Comparison of ENCODE assay signal across 8 mouse cellular contexts in the genomic region with DNA sequence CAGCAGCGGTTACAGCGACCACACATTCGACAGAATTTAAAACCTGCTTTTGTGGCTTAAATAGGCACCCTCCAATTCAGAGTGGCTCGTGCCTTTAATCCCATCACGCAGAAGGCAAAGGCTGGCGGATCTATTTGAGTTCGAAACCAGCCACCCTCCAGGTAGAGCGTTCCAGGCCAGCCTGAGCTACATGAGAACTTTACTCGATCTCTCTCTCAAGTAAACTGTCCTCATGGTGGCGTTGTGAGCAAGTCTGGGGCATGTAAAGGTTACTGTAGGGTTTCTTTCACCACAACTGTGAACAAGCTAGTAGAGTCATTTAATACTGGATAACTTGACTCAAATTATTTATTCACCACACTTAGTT. TPM values are rescaled to one million over a fixed set of nuclear protein-coding genes. Genes with fewer than 3 reads are reported as not detected.
DNase-seq lines count a peak whose midpoint lies in the region; ATAC-seq and TF ChIP-seq lines count a peak whose summit lies in the region.

No protein-coding gene starts in this region.

- H3K4me2 ChIP-seq in heart, embryonic 16.5 days (ENCODE audit: low read depth, low read length): peak overlapping the region; percentile 87
- H3K4me2 ChIP-seq in liver, embryonic 15.5 days: peak overlapping the region; percentile 70

- TF ChIP-seq POLR2A in spleen, adult 2 months (IDR thresholded peaks at IDR 0.05; ENCODE audit: low read depth, low read length): no peak
- TF ChIP-seq POLR2A in bone marrow macrophage, adult 2 months (IDR thresholded peaks at IDR 0.05; ENCODE audit: borderline replicate concordance, low read depth, low read length): no peak

- no peaks in the 10 kb centered on the region for H3K36me3 ChIP-seq in spleen, adult 2 months (ENCODE audit: control insufficient read depth, insufficient read depth, low read length)
- H3K36me3 ChIP-seq in heart, embryonic 16.5 days (ENCODE audit: control insufficient read depth, insufficient read depth): no peaks in the 10 kb centered on the region; the same call in 1 of the 2 replicates
- peaks cover 28% of the 10 kb centered on the region for H3K36me3 ChIP-seq in liver, embryonic 15.5 days (replicated peaks)

- no peak for TF ChIP-seq CTCF in spleen, adult 2 months (IDR thresholded peaks at IDR 0.05; ENCODE audit: extremely low read depth, insufficient read depth, insufficient read length, insufficient replicate concordance)
- TF ChIP-seq CTCF in bone marrow macrophage, adult 2 months (IDR thresholded peaks at IDR 0.05; ENCODE audit: low read depth, low read length): no peak

- H3K9ac ChIP-seq in heart, embryonic 16.5 days (ENCODE audit: low read length): peak overlapping the region; percentile 70
- H3K9ac ChIP-seq in liver, embryonic 15.5 days: peak overlapping the region; percentile 82

- H3K27me3 ChIP-seq in spleen, adult 2 months (ENCODE audit: control insufficient read depth, insufficient read depth, low read length): no peaks in the 10 kb centered on the region
- H3K27me3 ChIP-seq in heart, embryonic 16.5 days (ENCODE audit: control insufficient read depth, insufficient read depth, low read length): no peaks in the 10 kb centered on the region
- peaks cover 17% of the 10 kb centered on the region for H3K27me3 ChIP-seq in liver, embryonic 15.5 days

- peak; percentile 56 for ATAC-seq in heart, embryonic 16.5 days (replicated peaks; ENCODE audit: extremely low read depth, insufficient read depth, low FRiP score)
- peak; percentile 35 for ATAC-seq in liver, embryonic 15.5 days (ENCODE audit: insufficient read depth)
- ATAC-seq in neutrophil, adult 5-6 weeks (ENCODE audit: extremely low read depth, insufficient number of reproducible peaks, low FRiP score, poor library complexity, severe bottlenecking): peak; percentile 51; the same call in 1 of the 2 replicates
- no peak for ATAC-seq in cerebellum, adult (ENCODE audit: insufficient number of reproducible peaks, low FRiP score, low TSS enrichment)

- peak overlapping the region; percentile 54 for H3K4me3 ChIP-seq in spleen, adult 2 months (ENCODE audit: extremely low read depth, insufficient read depth, insufficient read length)
- peak overlapping the region; percentile 90 for H3K4me3 ChIP-seq in bone marrow macrophage, adult 2 months (ENCODE audit: insufficient read depth, low read length)
- H3K4me3 ChIP-seq in heart, embryonic 16.5 days (ENCODE audit: low read length): peak overlapping the region; percentile 82
- H3K4me3 ChIP-seq in liver, embryonic 15.5 days (replicated peaks): peak overlapping the region; percentile 82

- H3K4me1 ChIP-seq in spleen, adult 2 months (ENCODE audit: control insufficient read depth, insufficient read depth, insufficient read length): peaks cover 2% of the 10 kb centered on the region; the same call in 1 of the 2 replicates
- H3K4me1 ChIP-seq in bone marrow macrophage, adult 2 months (ENCODE audit: control insufficient read depth, insufficient read depth, low read length): peaks cover 20% of the 10 kb centered on the region
- peaks cover 14% of the 10 kb centered on the region for H3K4me1 ChIP-seq in heart, embryonic 16.5 days (ENCODE audit: control insufficient read depth, insufficient read depth, low read length)
- H3K4me1 ChIP-seq in liver, embryonic 15.5 days (replicated peaks): peaks cover 38% of the 10 kb centered on the region

- no peaks in the 10 kb centered on the region for H3K9me3 ChIP-seq in heart, embryonic 16.5 days (replicated peaks; ENCODE audit: control insufficient read depth, low read length)
- no peaks in the 10 kb centered on the region for H3K9me3 ChIP-seq in liver, embryonic 15.5 days (replicated peaks)

- H3K27ac ChIP-seq in spleen, adult 2 months (ENCODE audit: insufficient read depth, low read length): peak overlapping the region; percentile 42
- H3K27ac ChIP-seq in bone marrow macrophage, adult 2 months (ENCODE audit: insufficient read depth, low read depth, low read length): peak overlapping the region; percentile 60
- H3K27ac ChIP-seq in heart, embryonic 16.5 days (ENCODE audit: low read length): peak overlapping the region; percentile 78
- H3K27ac ChIP-seq in liver, embryonic 15.5 days (replicated peaks): peak overlapping the region; percentile 94

- DNase-seq in spleen, adult 2 months (ENCODE audit: low read depth in 1 of 2, low spot score in 2 of 2): peak; percentile 14 to 42
- no peak for DNase-seq in spleen, adult 12 weeks (ENCODE audit: low spot score)
- DNase-seq in cerebellum, postnatal 36 days: no peak

- 4% methylated on average over 10 of the region's 10 CpGs for WGBS in spleen, adult 2 months
- 2% methylated on average over 10 of the region's 10 CpGs for WGBS in heart, embryonic 16.5 days
- WGBS in liver, embryonic 15.5 days (ENCODE audit: insufficient replicate concordance): under 1% methylated on average over 10 of the region's 10 CpGs

RNA-seq across cellular contexts. Expression of gene Kif18b, which starts 0.4 kb away (rescaled TPM):
- polyA plus RNA-seq in spleen, adult 2 months (2012; rRNA removed): 7.0 and 8.9 TPM in 2 replicates
- polyA plus RNA-seq in bone marrow macrophage, adult 2 months (2012; ENCODE audit: insufficient read depth, insufficient read length, missing spikeins): 10.9 and 11.9 TPM in 2 replicates
- polyA plus RNA-seq in heart, embryonic 16.5 days (2015; fragmentation: Nextera tagmentation; extraction: Ambion mirVana): 6.6 and 7.6 TPM in 2 replicates
- 10.3 and 11.6 TPM in 2 replicates for polyA plus RNA-seq in liver, embryonic 15.5 days (2015; fragmentation: Nextera tagmentation; extraction: Ambion mirVana)
- 0.37 TPM in 1 of 2 replicates, not detected in the other for total RNA-seq in neutrophil, adult 5-6 weeks (2017)

RNA-seq across cellular contexts. Expression of gene C1ql1, which starts 21.2 kb away (rescaled TPM):
- not detected in 2 replicates for polyA plus RNA-seq in spleen, adult 2 months (2012; rRNA removed)
- not detected in 2 replicates for polyA plus RNA-seq in bone marrow macrophage, adult 2 months (2012; ENCODE audit: insufficient read depth, insufficient read length, missing spikeins)
- 0.32 and 0.39 TPM in 2 replicates for polyA plus RNA-seq in heart, embryonic 16.5 days (2015; fragmentation: Nextera tagmentation; extraction: Ambion mirVana)
- polyA plus RNA-seq in liver, embryonic 15.5 days (2015; fragmentation: Nextera tagmentation; extraction: Ambion mirVana): 0.08 TPM in 2 replicates
- total RNA-seq in neutrophil, adult 5-6 weeks (2017): not detected in 2 replicates

RNA-seq across cellular contexts. Expression of gene Gfap, which starts 24.6 kb away (rescaled TPM):
- 1.7 and 1.8 TPM in 2 replicates for polyA plus RNA-seq in spleen, adult 2 months (2012; rRNA removed)
- polyA plus RNA-seq in bone marrow macrophage, adult 2 months (2012; ENCODE audit: insufficient read depth, insufficient read length, missing spikeins): not detected in 2 replicates
- polyA plus RNA-seq in heart, embryonic 16.5 days (2015; fragmentation: Nextera tagmentation; extraction: Ambion mirVana): 0.26 and 0.30 TPM in 2 replicates
- polyA plus RNA-seq in liver, embryonic 15.5 days (2015; fragmentation: Nextera tagmentation; extraction: Ambion mirVana): 8.5 and 9.4 TPM in 2 replicates
- total RNA-seq in neutrophil, adult 5-6 weeks (2017): 0.37 TPM in 1 of 2 replicates, not detected in the other

RNA-seq across cellular contexts. Expression of gene Fam187a, which starts 40.4 kb away (rescaled TPM):
- polyA plus RNA-seq in spleen, adult 2 months (2012; rRNA removed): not detected in 2 replicates
- not detected in 2 replicates for polyA plus RNA-seq in bone marrow macrophage, adult 2 months (2012; ENCODE audit: insufficient read depth, insufficient read length, missing spikeins)
- polyA plus RNA-seq in heart, embryonic 16.5 days (2015; fragmentation: Nextera tagmentation; extraction: Ambion mirVana): 0.09 TPM in 1 of 2 replicates, not detected in the other
- polyA plus RNA-seq in liver, embryonic 15.5 days (2015; fragmentation: Nextera tagmentation; extraction: Ambion mirVana): 0.07 TPM in 1 of 2 replicates, not detected in the other
- total RNA-seq in neutrophil, adult 5-6 weeks (2017): not detected in 2 replicates

RNA-seq across cellular contexts. Expression of gene Ccdc103, which starts 44.3 kb away (rescaled TPM):
- 0.12 TPM in 1 of 2 replicates, not detected in the other for polyA plus RNA-seq in spleen, adult 2 months (2012; rRNA removed)
- not detected in 2 replicates for polyA plus RNA-seq in bone marrow macrophage, adult 2 months (2012; ENCODE audit: insufficient read depth, insufficient read length, missing spikeins)
- 0.64 and 0.77 TPM in 2 replicates for polyA plus RNA-seq in heart, embryonic 16.5 days (2015; fragmentation: Nextera tagmentation; extraction: Ambion mirVana)
- 1.0 and 1.1 TPM in 2 replicates for polyA plus RNA-seq in liver, embryonic 15.5 days (2015; fragmentation: Nextera tagmentation; extraction: Ambion mirVana)
- total RNA-seq in neutrophil, adult 5-6 weeks (2017): not detected in 2 replicates

Comparison
In these comparisons a context has a peak if more than half of its experiments do, and no peak if none do; other contexts are left out.
1. DNase-seq: peak in spleen, adult 2 months (2 of 2); none in spleen, adult 12 weeks (single experiment) and cerebellum, postnatal 36 days (0 of 2).
2. H3K27ac ChIP-seq: peak in every context shown above with its lines; median percentile 94 in liver, embryonic 15.5 days; 78 in heart, embryonic 16.5 days; 60 in bone marrow macrophage, adult 2 months; 42 in spleen, adult 2 months.
3. Peak in every context shown above with its lines, with median percentiles within 50 percentile points of each other: H3K4me3 ChIP-seq.